Mouse (Mus musculus) kidney, adult 2 months (tissue): ENCODE results near the gene Med22.

Experiments
- CTCF ChIP-seq: fragments of 200-500 bp; conservative IDR thresholded peaks from 2 replicates; pipeline ENCODE4 v1.5.1; 2011; ENCODE audit warnings: low read depth, mild to moderate bottlenecking, control low read depth, low read length, moderate library complexity, mixed read lengths; ENCODE audit not compliant: insufficient read depth, insufficient read length
- POLR2A ChIP-seq: fragments of 200-500 bp; IDR thresholded peaks from one replicate; pipeline ENCODE4 v1.6.1; 2011; ENCODE audit warnings: low read depth, low read length, control low read depth

DNA sequence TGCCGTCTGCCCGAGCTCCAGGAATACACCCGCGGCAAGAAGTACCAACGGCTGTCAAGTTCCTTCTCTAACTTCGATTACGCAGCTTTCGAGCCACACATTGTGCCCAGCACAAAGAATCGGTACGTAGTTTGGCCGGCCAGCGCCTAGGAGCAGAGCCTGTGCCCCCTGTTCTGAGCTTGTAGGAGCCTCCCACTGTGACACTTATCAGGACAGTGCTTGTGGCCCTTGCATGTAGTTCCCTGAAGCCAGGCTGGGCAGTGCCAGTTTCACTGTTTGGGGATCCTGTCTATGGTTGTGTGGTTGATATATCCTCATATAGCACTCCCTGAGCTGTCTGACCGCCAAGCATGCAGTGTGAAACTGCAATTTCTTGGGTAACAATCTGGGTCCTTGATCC, 6.3 kb upstream of the Med22 start:
- TF ChIP-seq CTCF (no peak), POLR2A (no peak)
